Mouse (Mus musculus): ENCODE results near the gene Hif3a. TPM values are rescaled to one million over a fixed set of nuclear protein-coding genes. Genes with fewer than 3 reads are reported as not detected.

Gene Hif3a
- total RNA-seq, 2 experiments from 2014 or later, result 6.6 to 8.1 TPM

- DNase-seq (ENCODE audit: low spot score in 2 of 2), result no peak
Observed at GRCm38 (mm10) chr7:16992451-16992807, 69.8 kb downstream of the Hif3a start, which contains the start of gene Ccdc8. Ccdc8 (plus strand) TSS chr7:16992708.

- no peak for DNase-seq (ENCODE audit: low spot score in 2 of 2)
Observed at GRCm38 (mm10) chr7:16991681-16992450, 70.4 kb downstream of the Hif3a start.

- DNase-seq (ENCODE audit: low spot score in 2 of 2), result no peak
Observed at GRCm38 (mm10) chr7:16990006-16990744, 72.1 kb downstream of the Hif3a start.

GRCm38 (mm10) chr7:16988405-16988804, 73.8 kb downstream of the Hif3a start:
- peak in 1 of 2 experiments; percentile 76 for DNase-seq (ENCODE audit: low spot score in 2 of 2)

- DNase-seq (ENCODE audit: low spot score in 2 of 2), result no peak
Observed at GRCm38 (mm10) chr7:16987541-16988149, 74.6 kb downstream of the Hif3a start.

GRCm38 (mm10) chr7:16982859-16983568, 79.2 kb downstream of the Hif3a start, which contains the start of gene Gm42372:
Gm42372 (plus strand) TSS chr7:16983086.
- DNase-seq (ENCODE audit: low spot score in 2 of 2), result peak in 1 of 2 experiments; percentile 47

Other genes with a start within 250 kb of the Hif3a start
- gene Strn4, start 246.5 kb downstream of the Hif3a start, total RNA-seq (2021), result 10 to 100 TPM; 66.6 to 78.7 TPM
- 10 to 100 TPM; 22.7 to 22.9 TPM for gene Fkrp, start 245.7 kb downstream of the Hif3a start, total RNA-seq (2021)
- gene Prkd2, start 219.5 kb downstream of the Hif3a start, total RNA-seq (2021), result 10 to 100 TPM; 16.8 to 17.4 TPM
- 10 to 100 TPM; 17.8 to 19.0 TPM for gene Dact3, start 187.1 kb downstream of the Hif3a start, total RNA-seq (2021)
- 1 to 10 TPM; 2.6 TPM for gene Gng8, start 170.6 kb downstream of the Hif3a start, total RNA-seq (2021)
- 1 to 10 TPM; 2.6 to 3.3 TPM for gene Ptgir, start 155.9 kb downstream of the Hif3a start, total RNA-seq (2021)
- 100 to 1,000 TPM; 189 to 234 TPM for gene Calm3, start 138.3 kb downstream of the Hif3a start, total RNA-seq (2021)
- 10 to 100 TPM; 48.6 to 49.6 TPM for gene Pnmal2, start 117.7 kb downstream of the Hif3a start, total RNA-seq (2021)
- under 1 TPM in 1 of 2 experiments, not detected in 1; 0.16 TPM for gene Pnmal1, start 102.7 kb downstream of the Hif3a start, total RNA-seq (2021)
- gene Gm42372, start 79.3 kb downstream of the Hif3a start, total RNA-seq (2021), result under 1 TPM in 1 of 2 experiments, not detected in 1; 0.05 TPM
- gene Ccdc8, start 69.7 kb downstream of the Hif3a start, total RNA-seq (2021), result 10 to 100 TPM; 32.5 to 33.4 TPM
- 10 to 100 TPM; 72.9 to 84.4 TPM for gene Ppp5c, start 34.5 kb downstream of the Hif3a start, total RNA-seq (2021)
- under 1 TPM; 0.05 to 0.20 TPM for gene Psg16, start 11.6 kb upstream of the Hif3a start, total RNA-seq (2021)
- gene Ceacam3, start 87.9 kb upstream of the Hif3a start, total RNA-seq (2021), result not detected
- not detected for gene Psg29, start 141.1 kb upstream of the Hif3a start, total RNA-seq (2021)

Data from gastrocnemius, postnatal 4 days (tissue).